Mouse (Mus musculus) activated CD4-positive, CD25-positive, alpha-beta regulatory T cell (primary cell): ENCODE data around the gene 6030498E09Rik. TPM values are rescaled to one million over a fixed set of nuclear protein-coding genes. Genes with fewer than 3 reads are reported as not detected.

Source experiments
- polyA plus RNA-seq, 2 experiments: library from polyadenylated mRNA; unstranded; fragments of 100-300 nt; shearing (Covaris generic); gene quantifications; one replicate each; pipeline ENCODE4 v1.2.1; 2017

6030498E09Rik gene
- polyA plus RNA-seq, result not detected

GRCm38 (mm10) chrX:38772478-38772877 lies at the start of gene 6030498E09Rik:
TSS of gene 6030498E09Rik (plus strand) at chrX:38772671.

Other genes starting within 250 kb of the 6030498E09Rik start
- 10 to 100 TPM; 27.1 to 28.5 TPM for gene Cul4b, start 196.5 kb upstream of the 6030498E09Rik start, polyA plus RNA-seq
- 100 to 1,000 TPM; 150 to 165 TPM for gene Mcts1, start 172.1 kb upstream of the 6030498E09Rik start, polyA plus RNA-seq
- 10 to 100 TPM; 24.6 to 27.2 TPM for gene C1galt1c1, start 137.6 kb upstream of the 6030498E09Rik start, polyA plus RNA-seq